8 mouse cellular contexts compared by ENCODE assay signal in the genomic region with DNA sequence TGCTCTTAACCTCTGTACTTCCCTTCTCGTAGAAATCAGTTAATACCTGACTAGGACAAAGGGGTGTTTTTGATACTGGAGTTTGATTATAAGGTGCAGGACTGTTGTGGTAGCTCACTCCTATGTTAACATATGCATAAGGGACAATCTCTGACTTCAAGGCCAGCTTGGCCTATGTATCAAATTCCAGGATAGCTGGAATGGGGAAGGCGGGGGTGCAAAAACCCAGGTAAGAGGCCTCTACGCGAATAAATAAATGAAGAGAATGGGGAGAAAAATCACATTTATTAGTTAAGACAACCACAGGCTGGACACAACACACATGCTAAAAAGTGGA. TPM values are rescaled to one million over a fixed set of nuclear protein-coding genes. Genes with fewer than 3 reads are reported as not detected.
DNase-seq lines count a peak whose midpoint lies in the region; ATAC-seq and TF ChIP-seq lines count a peak whose summit lies in the region.

No protein-coding gene starts in this region.

- H3K36me3 ChIP-seq in erythroblast, embryonic 14.5 days (ENCODE audit: control insufficient read depth), result peaks cover 81% of the 10 kb centered on the region
- H3K36me3 ChIP-seq in testis, adult 2 months (ENCODE audit: control insufficient read depth, insufficient read depth, low read length), result peaks cover 4% of the 10 kb centered on the region
- H3K36me3 ChIP-seq in liver, embryonic 12.5 days, result peaks cover 76% of the 10 kb centered on the region

- H3K27me3 ChIP-seq in erythroblast, embryonic 14.5 days (ENCODE audit: control insufficient read depth), result no peaks in the 10 kb centered on the region
- H3K27me3 ChIP-seq in testis, adult 2 months (ENCODE audit: control insufficient read depth, insufficient read depth, low read length), result no peaks in the 10 kb centered on the region
- H3K27me3 ChIP-seq in liver, embryonic 12.5 days (replicated peaks), result no peaks in the 10 kb centered on the region

- no peak for DNase-seq in testis, postnatal 10 days (ENCODE audit: low spot score)
- no peak for DNase-seq in cerebellum, postnatal 25 days
- DNase-seq in adrenal gland, adult 18-20 months (ENCODE audit: low spot score in 2 of 2), result no peak
- no peak for DNase-seq in spleen, adult 12 weeks (ENCODE audit: low spot score)

- TF ChIP-seq POLR2A in testis, adult 2 months (IDR thresholded peaks at IDR 0.05; ENCODE audit: control insufficient read depth, low read depth, low read length), result no peak

- peak overlapping the region; percentile 87 for H3K4me3 ChIP-seq in erythroblast, embryonic 14.5 days (replicated peaks)
- H3K4me3 ChIP-seq in testis, adult 2 months (ENCODE audit: control insufficient read depth, low read depth, low read length), result no peak overlapping the region
- H3K4me3 ChIP-seq in liver, embryonic 12.5 days, result peak overlapping the region; percentile 80

- peaks cover 45% of the 10 kb centered on the region for H3K4me1 ChIP-seq in erythroblast, embryonic 14.5 days (ENCODE audit: control insufficient read depth)
- H3K4me1 ChIP-seq in testis, adult 2 months (ENCODE audit: control insufficient read depth, insufficient read depth, low read length), result peaks cover 4% of the 10 kb centered on the region; the same call in 1 of the 2 replicates
- peaks cover 60% of the 10 kb centered on the region for H3K4me1 ChIP-seq in liver, embryonic 12.5 days

- WGBS in liver, embryonic 12.5 days (ENCODE audit: insufficient replicate concordance), result 69% methylated on average over 4 of the region's 4 CpGs

- ATAC-seq in erythroblast, adult 5-6 weeks (replicated peaks; ENCODE audit: low FRiP score, poor library complexity, severe bottlenecking), result no peak
- no peak for ATAC-seq in liver, embryonic 12.5 days

- TF ChIP-seq CTCF in testis, adult 2 months (IDR thresholded peaks at IDR 0.05; ENCODE audit: control insufficient read depth, insufficient read depth, insufficient replicate concordance, low read depth, low read length), result no peak

- peak overlapping the region; percentile 89 for H3K9ac ChIP-seq in liver, embryonic 12.5 days

- H3K4me2 ChIP-seq in liver, embryonic 12.5 days, result peak overlapping the region; percentile 87

- H3K9me3 ChIP-seq in erythroblast, embryonic 14.5 days (ENCODE audit: control insufficient read depth, low read length), result no peaks in the 10 kb centered on the region
- H3K9me3 ChIP-seq in liver, embryonic 12.5 days (replicated peaks), result no peaks in the 10 kb centered on the region

- H3K27ac ChIP-seq in testis, adult 2 months (ENCODE audit: control insufficient read depth, insufficient read depth, low read depth, low read length), result 0 out of 2 replicates have a peak overlapping the region, but pooled peaks have one; percentile 89
- peak overlapping the region; percentile 96 for H3K27ac ChIP-seq in liver, embryonic 12.5 days

RNA-seq across cellular contexts. Expression of a gene that starts 0.7 kb away (rescaled TPM):
- 0.12 and 0.24 TPM in 2 replicates for polyA plus RNA-seq in erythroblast, embryonic 14.5 days (2012)
- 8.2 and 9.6 TPM in 2 replicates for total RNA-seq in erythroblast, adult 5-6 weeks (2015; ENCODE audit: low replicate concordance)
- total RNA-seq in erythroblast, adult 5-6 weeks (2017; ENCODE audit: low replicate concordance), result 9.9 and 22.7 TPM in 2 replicates
- 2.8 and 3.1 TPM in 2 replicates for polyA plus RNA-seq in testis, adult 2 months (2012; rRNA removed)
- polyA plus RNA-seq in liver, embryonic 12.5 days (2016; fragmentation: Nextera tagmentation; extraction: Ambion mirVana), result 7.0 and 7.3 TPM in 2 replicates
- total RNA-seq in adrenal gland, adult 18-20 months (2021), result 1 to 10 TPM; 4.3 to 6.1 TPM

RNA-seq across cellular contexts. Expression of a gene that starts 8.9 kb away (rescaled TPM):
- 120 and 130 TPM in 2 replicates for polyA plus RNA-seq in erythroblast, embryonic 14.5 days (2012)
- total RNA-seq in erythroblast, adult 5-6 weeks (2015; ENCODE audit: low replicate concordance), result 469 and 476 TPM in 2 replicates
- 906 and 1,106 TPM in 2 replicates for total RNA-seq in erythroblast, adult 5-6 weeks (2017; ENCODE audit: low replicate concordance)
- polyA plus RNA-seq in testis, adult 2 months (2012; rRNA removed), result 642 and 659 TPM in 2 replicates
- polyA plus RNA-seq in liver, embryonic 12.5 days (2016; fragmentation: Nextera tagmentation; extraction: Ambion mirVana), result 174 and 177 TPM in 2 replicates
- total RNA-seq in adrenal gland, adult 18-20 months (2021), result 100 to 1,000 TPM; 828 to 881 TPM

RNA-seq across cellular contexts. Expression of a gene that starts 9.0 kb away (rescaled TPM):
- polyA plus RNA-seq in erythroblast, embryonic 14.5 days (2012), result 0.58 and 0.68 TPM in 2 replicates
- 41.6 and 43.0 TPM in 2 replicates for total RNA-seq in erythroblast, adult 5-6 weeks (2015; ENCODE audit: low replicate concordance)
- total RNA-seq in erythroblast, adult 5-6 weeks (2017; ENCODE audit: low replicate concordance), result 31.8 and 52.7 TPM in 2 replicates
- polyA plus RNA-seq in testis, adult 2 months (2012; rRNA removed), result 18.5 and 20.8 TPM in 2 replicates
- polyA plus RNA-seq in liver, embryonic 12.5 days (2016; fragmentation: Nextera tagmentation; extraction: Ambion mirVana), result 12.6 and 12.7 TPM in 2 replicates
- total RNA-seq in adrenal gland, adult 18-20 months (2021), result 1 to 10 TPM; 7.6 to 8.4 TPM

RNA-seq across cellular contexts. Expression of a gene that starts 29.0 kb away (rescaled TPM):
- not detected in 2 replicates for polyA plus RNA-seq in erythroblast, embryonic 14.5 days (2012)
- total RNA-seq in erythroblast, adult 5-6 weeks (2015; ENCODE audit: low replicate concordance), result 11.0 and 24.5 TPM in 2 replicates
- total RNA-seq in erythroblast, adult 5-6 weeks (2017; ENCODE audit: low replicate concordance), result 12.7 and 20.4 TPM in 2 replicates
- 0.10 and 0.16 TPM in 2 replicates for polyA plus RNA-seq in testis, adult 2 months (2012; rRNA removed)
- 2.2 and 2.7 TPM in 2 replicates for polyA plus RNA-seq in liver, embryonic 12.5 days (2016; fragmentation: Nextera tagmentation; extraction: Ambion mirVana)
- 1 to 10 TPM in 1 of 2 experiments, under 1 TPM in 1; 0.83 to 1.2 TPM for total RNA-seq in adrenal gland, adult 18-20 months (2021)

RNA-seq across cellular contexts. Expression of a gene that starts 29.6 kb away (rescaled TPM):
- polyA plus RNA-seq in erythroblast, embryonic 14.5 days (2012), result not detected in 2 replicates
- 5.0 and 11.0 TPM in 2 replicates for total RNA-seq in erythroblast, adult 5-6 weeks (2015; ENCODE audit: low replicate concordance)
- total RNA-seq in erythroblast, adult 5-6 weeks (2017; ENCODE audit: low replicate concordance), result 4.0 and 5.0 TPM in 2 replicates
- polyA plus RNA-seq in testis, adult 2 months (2012; rRNA removed), result 1.6 and 1.8 TPM in 2 replicates
- 10.7 and 12.3 TPM in 2 replicates for polyA plus RNA-seq in liver, embryonic 12.5 days (2016; fragmentation: Nextera tagmentation; extraction: Ambion mirVana)
- total RNA-seq in adrenal gland, adult 18-20 months (2021), result 10 to 100 TPM; 57.1 to 63.6 TPM
